Mouse (Mus musculus) megakaryocyte, embryonic 14.5 days (primary cell): ENCODE results near the gene Arl6.

Experiments used
- FLI1 ChIP-seq: IDR thresholded peaks from 2 replicates; pipeline ENCODE4 v1.6.1; 2012; ENCODE audit warnings: low read length, inconsistent platforms, mixed read lengths
- GATA1 ChIP-seq: IDR thresholded peaks from 3 replicates; pipeline ENCODE4 v1.6.1; 2012; ENCODE audit warnings: mixed read lengths, low read length, inconsistent platforms, borderline replicate concordance

DNA sequence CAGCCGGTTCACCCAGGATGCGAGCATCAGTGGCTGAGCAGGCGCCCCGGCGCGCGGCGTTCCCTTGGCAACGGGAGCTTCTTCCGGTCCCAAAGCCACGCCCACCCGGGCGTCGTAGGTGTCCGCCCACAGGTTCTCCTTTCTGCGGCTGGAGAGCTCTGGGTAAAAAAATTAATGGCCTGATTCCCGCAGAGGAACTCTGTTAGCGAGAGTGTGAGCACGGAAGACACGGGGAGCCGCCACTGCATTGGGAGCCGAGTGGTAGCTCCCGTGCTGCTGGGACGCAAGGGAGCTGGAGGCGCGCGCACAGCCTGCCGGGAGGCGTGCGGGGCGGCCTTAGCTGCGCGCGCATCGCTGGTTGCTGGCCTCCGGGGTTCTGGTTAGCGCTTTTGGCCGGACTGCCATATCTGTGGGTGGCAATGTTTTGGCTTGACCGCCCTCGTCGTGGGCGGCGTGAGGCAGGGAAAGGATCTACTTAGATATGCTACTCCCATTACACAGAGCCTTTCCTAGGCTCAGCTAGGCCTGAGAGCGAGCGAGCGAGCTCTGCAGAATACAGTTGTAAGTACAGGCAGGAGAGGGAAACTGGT is at the start of gene Arl6:
- TF ChIP-seq GATA1: no peak
- no peak for TF ChIP-seq FLI1
